Mouse (Mus musculus): ENCODE measurements at regions not wholly inside any gene's neighbourhood (a gene's known extent, or its start where the extent isn't known, plus 50 kb on each side); places are given as distances from the start of the nearest gene placed in this dataset.

GRCm38 (mm10) chr16:21320284-21320683, 102.6 kb upstream of the Vps8 start:
- no peak for DNase-seq

GRCm38 (mm10) chr16:21321188-21322070, 101.5 kb upstream of the Vps8 start:
- DNase-seq: peak; percentile 26

GRCm38 (mm10) chr16:21322437-21322836, 100.5 kb upstream of the Vps8 start:
- DNase-seq: peak; percentile 54

GRCm38 (mm10) chr16:21323446-21324034, 99.4 kb upstream of the Vps8 start:
- DNase-seq: no peak

- no peak for DNase-seq
Measured at GRCm38 (mm10) chr16:21327969-21328368, 94.9 kb upstream of the Vps8 start.

GRCm38 (mm10) chr16:21329199-21329598, 93.7 kb upstream of the Vps8 start:
- peak; percentile 26 for DNase-seq

- DNase-seq: no peak
Measured at GRCm38 (mm10) chr16:21331229-21331628, 91.7 kb upstream of the Vps8 start.

- no peak for DNase-seq
Measured at GRCm38 (mm10) chr16:21332411-21332810, 90.5 kb upstream of the Vps8 start.

GRCm38 (mm10) chr16:21332862-21333222, 90.1 kb upstream of the Vps8 start:
- no peak for DNase-seq

GRCm38 (mm10) chr16:21333223-21333951, 89.5 kb upstream of the Vps8 start:
- peak; percentile 95 for DNase-seq

- DNase-seq: no peak
Measured at GRCm38 (mm10) chr16:21339061-21339459, 83.9 kb upstream of the Vps8 start.

- DNase-seq: peak; percentile 68
Measured at GRCm38 (mm10) chr16:21339460-21340081, 83.3 kb upstream of the Vps8 start.

GRCm38 (mm10) chr16:21340136-21340535, 82.8 kb upstream of the Vps8 start:
- DNase-seq: no peak

GRCm38 (mm10) chr16:21349869-21350268, 73.0 kb upstream of the Vps8 start:
- DNase-seq: no peak

- no peak for DNase-seq
Measured at GRCm38 (mm10) chr16:21351289-21351688, 71.6 kb upstream of the Vps8 start.

GRCm38 (mm10) chr16:21353111-21353510, 69.8 kb upstream of the Vps8 start:
- DNase-seq: no peak

- DNase-seq: no peak
Measured at GRCm38 (mm10) chr16:21353545-21353944, 69.4 kb upstream of the Vps8 start.

- DNase-seq: no peak
Measured at GRCm38 (mm10) chr16:21355638-21356037, 67.3 kb upstream of the Vps8 start.

GRCm38 (mm10) chr16:21357433-21357832, 65.5 kb upstream of the Vps8 start:
- no peak for DNase-seq

GRCm38 (mm10) chr16:21358313-21358920, 64.5 kb upstream of the Vps8 start:
- no peak for DNase-seq

GRCm38 (mm10) chr16:21359459-21359858, 63.5 kb upstream of the Vps8 start:
- no peak for DNase-seq

- peak; percentile 28 for DNase-seq
Measured at GRCm38 (mm10) chr16:21361406-21361805, 61.5 kb upstream of the Vps8 start.
